Mouse (Mus musculus): ENCODE measurements at regions not wholly inside any gene's neighbourhood (a gene's known extent, or its start where the extent isn't known, plus 50 kb on each side); places are given as distances from the start of the nearest gene placed in this dataset.

DNA sequence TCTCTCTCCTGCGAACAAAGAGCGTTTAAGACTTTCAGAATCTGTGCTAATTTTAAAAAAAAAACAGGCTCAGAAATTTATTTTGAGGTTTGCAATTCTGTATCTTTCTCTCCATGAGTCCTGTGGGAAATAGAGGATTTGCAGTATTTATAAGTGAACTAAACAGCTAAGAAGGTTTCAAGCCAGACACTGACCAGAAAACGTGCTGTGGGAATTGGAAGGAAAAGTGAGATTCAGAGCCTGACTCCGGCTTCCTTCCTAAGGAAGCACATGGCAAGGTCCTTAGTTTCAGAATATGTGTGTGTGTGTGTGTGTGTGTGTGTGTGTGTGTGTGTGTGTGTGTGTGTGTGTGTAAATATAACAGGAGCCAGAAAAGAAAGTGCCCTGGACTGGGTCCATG is 629.2 kb downstream of the Triml1 start:
- Histone ChIP-seq H3K27me3 (ENCODE audit: control insufficient read depth, insufficient read depth, low read length) (no peaks in the 10 kb centered on the region), H3K27ac (ENCODE audit: low read depth) (no peak overlapping the region), H3K9ac (replicated peaks; ENCODE audit: low read depth, low read length) (no peak overlapping the region), H3K4me3 (ENCODE audit: low read depth, low read length) (no peak overlapping the region), H3K4me1 (ENCODE audit: control insufficient read depth, insufficient read depth) (no peaks in the 10 kb centered on the region), H3K9me3 (replicated peaks; ENCODE audit: control insufficient read depth, low read length) (no peaks in the 10 kb centered on the region), H3K4me2 (ENCODE audit: low read depth, low read length) (no peak overlapping the region), H3K36me3 (replicated peaks; ENCODE audit: control insufficient read depth, insufficient read depth, low read length) (no peaks in the 10 kb centered on the region)
- 58% methylated on average over 4 of the region's 4 CpGs for WGBS
- peak; percentile 23 for DNase-seq (ENCODE audit: low spot score)
- ATAC-seq (ENCODE audit: insufficient read depth, low read depth): no peak
- no peak for TF ChIP-seq EP300 (IDR thresholded peaks at IDR 0.05; ENCODE audit: low read depth)
- no peak for TF ChIP-seq CTCF (IDR thresholded peaks at IDR 0.05; ENCODE audit: low read depth)

All from heart, postnatal 0 days (tissue).